Mouse (Mus musculus): ENCODE data around the gene Rhbdf1. TPM values are rescaled to one million over a fixed set of nuclear protein-coding genes. Genes with fewer than 3 reads are reported as not detected.

The Rhbdf1 gene
- polyA plus RNA-seq, 1 experiment, result 44.9 TPM

- no peaks in the 10 kb centered on the region for H3K27me3 ChIP-seq (ENCODE audit: control insufficient read depth, insufficient read depth, low read length)
These were observed 25.4 kb downstream of the Rhbdf1 start for GRCm38 (mm10) chr11:32196727-32197126.

GRCm38 (mm10) chr11:32195867-32196540 is 26.1 kb downstream of the Rhbdf1 start:
- Histone ChIP-seq H3K27ac (ENCODE audit: control insufficient read depth, insufficient read depth, low read length) (no peak overlapping the region), H3K4me1 (replicated peaks; ENCODE audit: control insufficient read depth, insufficient read depth, low read length) (peaks cover 45% of the 10 kb centered on the region), H3K36me3 (ENCODE audit: control insufficient read depth, insufficient read depth, low read length) (no peaks in the 10 kb centered on the region), H3K27me3 (ENCODE audit: control insufficient read depth, insufficient read depth, low read length) (no peaks in the 10 kb centered on the region), H3K4me3 (ENCODE audit: control insufficient read depth, insufficient read depth, low read length) (no peak overlapping the region)
- DNase-seq, result no peak
- TF ChIP-seq POLR2A (IDR thresholded peaks at IDR 0.05; ENCODE audit: control insufficient read depth, extremely low read depth, insufficient read depth, low read length, poor library complexity) (no peak), CTCF (IDR thresholded peaks at IDR 0.05; ENCODE audit: borderline replicate concordance, control insufficient read depth, extremely low read depth, insufficient read depth, low read length, poor library complexity) (no peak)
- 18% methylated on average over 11 of the region's 11 CpGs for WGBS

More at GRCm38 (mm10) chr11:32196727-32197126, 25.4 kb downstream of the Rhbdf1 start:
- TF ChIP-seq POLR2A (IDR thresholded peaks at IDR 0.05; ENCODE audit: control insufficient read depth, extremely low read depth, insufficient read depth, low read length, poor library complexity) (no peak), CTCF (IDR thresholded peaks at IDR 0.05; ENCODE audit: borderline replicate concordance, control insufficient read depth, extremely low read depth, insufficient read depth, low read length, poor library complexity) (no peak)
- 82% methylated on average over 6 of the region's 6 CpGs for WGBS
- H3K27ac ChIP-seq (ENCODE audit: control insufficient read depth, insufficient read depth, low read length), result no peak overlapping the region
- peaks cover 45% of the 10 kb centered on the region for H3K4me1 ChIP-seq (replicated peaks; ENCODE audit: control insufficient read depth, insufficient read depth, low read length)
- no peak overlapping the region for H3K4me3 ChIP-seq (ENCODE audit: control insufficient read depth, insufficient read depth, low read length)
- no peaks in the 10 kb centered on the region for H3K36me3 ChIP-seq (ENCODE audit: control insufficient read depth, insufficient read depth, low read length)
- no peak for DNase-seq

GRCm38 (mm10) chr11:32194626-32195025 is 27.5 kb downstream of the Rhbdf1 start:
- peaks cover 34% of the 10 kb centered on the region for H3K4me1 ChIP-seq (replicated peaks; ENCODE audit: control insufficient read depth, insufficient read depth, low read length)
- no peaks in the 10 kb centered on the region for H3K27me3 ChIP-seq (ENCODE audit: control insufficient read depth, insufficient read depth, low read length)
- no peak for TF ChIP-seq POLR2A (IDR thresholded peaks at IDR 0.05; ENCODE audit: control insufficient read depth, extremely low read depth, insufficient read depth, low read length, poor library complexity)
- H3K4me3 ChIP-seq (ENCODE audit: control insufficient read depth, insufficient read depth, low read length), result no peak overlapping the region
- H3K27ac ChIP-seq (ENCODE audit: control insufficient read depth, insufficient read depth, low read length), result no peak overlapping the region
- no peaks in the 10 kb centered on the region for H3K36me3 ChIP-seq (ENCODE audit: control insufficient read depth, insufficient read depth, low read length)
- no peak for DNase-seq
- 96% methylated on average over 5 of the region's 5 CpGs for WGBS

- Histone ChIP-seq H3K4me1 (replicated peaks; ENCODE audit: control insufficient read depth, insufficient read depth, low read length) (peaks cover 29% of the 10 kb centered on the region), H3K27me3 (ENCODE audit: control insufficient read depth, insufficient read depth, low read length) (no peaks in the 10 kb centered on the region), H3K4me3 (ENCODE audit: control insufficient read depth, insufficient read depth, low read length) (no peak overlapping the region), H3K36me3 (ENCODE audit: control insufficient read depth, insufficient read depth, low read length) (no peaks in the 10 kb centered on the region), H3K27ac (ENCODE audit: control insufficient read depth, insufficient read depth, low read length) (no peak overlapping the region)
- WGBS, result 94% methylated on average over 10 of the region's 10 CpGs
- no peak for DNase-seq
- TF ChIP-seq CTCF (IDR thresholded peaks at IDR 0.05; ENCODE audit: borderline replicate concordance, control insufficient read depth, extremely low read depth, insufficient read depth, low read length, poor library complexity), result no peak
These were observed 28.0 kb downstream of the Rhbdf1 start for GRCm38 (mm10) chr11:32194086-32194485.

- WGBS, result 97% methylated on average over 10 of the region's 10 CpGs
- no peak for DNase-seq
- no peaks in the 10 kb centered on the region for H3K27me3 ChIP-seq (ENCODE audit: control insufficient read depth, insufficient read depth, low read length)
- TF ChIP-seq CTCF (IDR thresholded peaks at IDR 0.05; ENCODE audit: borderline replicate concordance, control insufficient read depth, extremely low read depth, insufficient read depth, low read length, poor library complexity) (no peak), POLR2A (IDR thresholded peaks at IDR 0.05; ENCODE audit: control insufficient read depth, extremely low read depth, insufficient read depth, low read length, poor library complexity) (no peak)
- H3K27ac ChIP-seq (ENCODE audit: control insufficient read depth, insufficient read depth, low read length), result no peak overlapping the region
- no peak overlapping the region for H3K4me3 ChIP-seq (ENCODE audit: control insufficient read depth, insufficient read depth, low read length)
- peaks cover 20% of the 10 kb centered on the region for H3K4me1 ChIP-seq (replicated peaks; ENCODE audit: control insufficient read depth, insufficient read depth, low read length)
- H3K36me3 ChIP-seq (ENCODE audit: control insufficient read depth, insufficient read depth, low read length), result no peaks in the 10 kb centered on the region
These were observed 28.9 kb downstream of the Rhbdf1 start for GRCm38 (mm10) chr11:32193156-32193555.

GRCm38 (mm10) chr11:32190603-32191110 is 31.4 kb downstream of the Rhbdf1 start:
- H3K27me3 ChIP-seq (ENCODE audit: control insufficient read depth, insufficient read depth, low read length), result no peaks in the 10 kb centered on the region
- peaks cover 5% of the 10 kb centered on the region for H3K4me1 ChIP-seq (replicated peaks; ENCODE audit: control insufficient read depth, insufficient read depth, low read length)
- no peak overlapping the region for H3K27ac ChIP-seq (ENCODE audit: control insufficient read depth, insufficient read depth, low read length)
- H3K36me3 ChIP-seq (ENCODE audit: control insufficient read depth, insufficient read depth, low read length), result no peaks in the 10 kb centered on the region
- no peak overlapping the region for H3K4me3 ChIP-seq (ENCODE audit: control insufficient read depth, insufficient read depth, low read length)
- TF ChIP-seq CTCF (IDR thresholded peaks at IDR 0.05; ENCODE audit: borderline replicate concordance, control insufficient read depth, extremely low read depth, insufficient read depth, low read length, poor library complexity) (no peak), POLR2A (IDR thresholded peaks at IDR 0.05; ENCODE audit: control insufficient read depth, extremely low read depth, insufficient read depth, low read length, poor library complexity) (no peak)
- WGBS, result 96% methylated on average over 13 of the region's 13 CpGs
- no peak for DNase-seq

- Histone ChIP-seq H3K36me3 (ENCODE audit: control insufficient read depth, insufficient read depth, low read length) (no peaks in the 10 kb centered on the region), H3K4me3 (ENCODE audit: control insufficient read depth, insufficient read depth, low read length) (no peak overlapping the region), H3K4me1 (replicated peaks; ENCODE audit: control insufficient read depth, insufficient read depth, low read length) (peaks cover under 1% of the 10 kb centered on the region; the same call in 1 of the 2 replicates), H3K27ac (ENCODE audit: control insufficient read depth, insufficient read depth, low read length) (no peak overlapping the region), H3K27me3 (ENCODE audit: control insufficient read depth, insufficient read depth, low read length) (no peaks in the 10 kb centered on the region)
- 94% methylated on average over 9 of the region's 9 CpGs for WGBS
- DNase-seq, result no peak
- TF ChIP-seq CTCF (IDR thresholded peaks at IDR 0.05; ENCODE audit: borderline replicate concordance, control insufficient read depth, extremely low read depth, insufficient read depth, low read length, poor library complexity) (no peak), POLR2A (IDR thresholded peaks at IDR 0.05; ENCODE audit: control insufficient read depth, extremely low read depth, insufficient read depth, low read length, poor library complexity) (no peak)
These were observed 32.0 kb downstream of the Rhbdf1 start for GRCm38 (mm10) chr11:32190119-32190518.

Data from thymus, adult 2 months (tissue).